Mouse (Mus musculus) brain, embryonic 14.5 days (tissue): ENCODE results near the gene Zbtb20.

Experiments used
- CTCF ChIP-seq: fragments of 200-500 bp; IDR thresholded peaks from 2 replicates; pipeline ENCODE4 v1.5.1; 2012; ENCODE audit warnings: inconsistent platforms, mild to moderate bottlenecking, moderate library complexity, borderline replicate concordance; ENCODE audit not compliant: insufficient read depth, insufficient read length; ENCODE audit errors: extremely low read depth
- POLR2A ChIP-seq: fragments of 200-500 bp; IDR thresholded peaks from 2 replicates; pipeline ENCODE4 v1.6.1; 2012; ENCODE audit warnings: mild to moderate bottlenecking, inconsistent platforms, borderline replicate concordance; ENCODE audit not compliant: poor library complexity, insufficient read depth, insufficient read length, severe bottlenecking; ENCODE audit errors: extremely low read depth

- TF ChIP-seq CTCF (no peak), POLR2A (no peak)
Measured at GRCm38 (mm10) chr16:43650355-43651080, 774.8 kb downstream of the Zbtb20 start.
